Mouse (Mus musculus) testis, postnatal 10 days (tissue): ENCODE results near the gene Bnip1.

Experiments
- DNase-seq: peaks from one replicate; pipeline ENCODE4 v3.0.0; 2021; ENCODE audit warnings: low spot score

Gene Bnip1

DNA sequence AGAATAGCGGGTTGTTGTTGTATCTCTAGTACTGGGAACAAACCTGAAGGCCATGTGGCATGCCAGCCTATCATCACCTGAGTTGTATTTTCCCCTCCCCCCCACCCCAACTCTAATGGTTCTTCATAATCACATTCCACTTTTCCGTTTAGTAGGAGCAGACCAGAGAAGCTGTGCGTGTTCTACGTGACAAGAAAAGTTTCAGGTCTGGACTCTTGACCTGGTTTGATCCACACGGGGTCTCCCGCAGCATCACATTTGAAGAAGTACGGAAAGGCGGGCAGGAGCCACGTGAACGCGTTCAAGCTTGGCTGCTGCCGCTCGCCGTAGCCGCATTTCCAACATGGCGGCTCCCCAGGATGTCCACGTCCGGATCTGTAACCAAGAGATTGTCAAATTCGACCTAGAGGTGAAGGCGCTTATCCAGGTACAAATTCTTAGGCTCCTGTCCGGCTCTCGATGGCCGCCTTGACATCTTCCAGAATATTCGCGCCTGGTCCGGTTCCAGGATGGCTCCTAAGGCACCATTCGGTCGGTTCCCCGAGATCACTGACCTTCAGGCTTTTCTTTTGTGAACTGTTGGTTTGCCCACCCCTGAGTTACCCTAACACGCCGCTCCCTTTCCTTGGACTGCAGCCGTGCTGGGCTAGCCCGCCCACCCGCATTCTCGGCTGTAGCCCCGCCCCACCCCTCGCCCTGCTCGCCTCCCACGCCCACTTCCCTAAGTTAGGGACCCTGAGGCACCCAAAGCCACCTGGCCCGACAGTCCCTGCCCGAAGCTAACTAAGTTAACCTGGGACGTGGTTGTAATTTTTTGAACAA, at the start of gene Bnip1:
Gene Bnip1, plus strand, starts transcription at position 317 of the 822 bp plus-strand sequence.
- DNase-seq, result peak; percentile 85

GRCm38 (mm10) chr17:26742581-26742980, 38.3 kb upstream of the Bnip1 start:
- DNase-seq, result no peak

DNA sequence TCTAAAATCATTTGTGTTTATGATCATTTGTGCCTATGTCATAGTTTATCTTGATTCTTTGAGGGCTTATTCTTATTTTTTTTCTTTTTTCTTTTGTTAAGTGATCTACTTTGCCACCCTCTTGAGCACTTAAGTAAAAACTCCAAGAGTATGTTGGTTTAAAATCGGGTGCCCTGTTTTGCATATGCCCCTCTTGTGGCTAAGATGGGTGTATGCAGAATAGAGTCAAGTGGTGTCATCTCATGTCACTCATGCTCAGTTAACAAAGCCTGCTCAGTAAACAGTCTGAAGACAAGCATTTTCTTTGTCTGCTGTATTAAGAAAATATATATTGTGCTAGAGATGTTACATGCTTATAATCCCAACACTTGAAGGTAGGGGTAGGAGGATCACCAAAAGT, 37.6 kb upstream of the Bnip1 start:
- DNase-seq, result no peak

DNA sequence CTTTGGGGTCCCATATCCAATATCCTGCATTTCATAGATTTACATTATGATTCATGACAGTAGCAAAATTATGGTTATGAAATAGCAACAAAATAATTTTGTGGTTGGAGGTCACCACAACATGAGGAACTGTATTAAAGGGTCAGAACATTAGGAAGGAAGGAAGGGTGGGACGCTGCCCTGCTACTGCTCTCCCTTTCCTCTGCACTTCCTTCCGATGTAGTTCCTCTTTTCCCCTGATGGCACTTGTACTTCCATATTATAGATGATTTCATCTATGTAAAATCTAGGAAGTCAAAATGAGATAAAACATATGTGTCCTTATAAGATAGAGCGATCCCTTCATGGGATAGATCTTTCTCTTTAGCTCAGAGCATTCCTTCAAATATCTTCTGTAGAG, 30.9 kb upstream of the Bnip1 start:
- DNase-seq, result no peak

DNA sequence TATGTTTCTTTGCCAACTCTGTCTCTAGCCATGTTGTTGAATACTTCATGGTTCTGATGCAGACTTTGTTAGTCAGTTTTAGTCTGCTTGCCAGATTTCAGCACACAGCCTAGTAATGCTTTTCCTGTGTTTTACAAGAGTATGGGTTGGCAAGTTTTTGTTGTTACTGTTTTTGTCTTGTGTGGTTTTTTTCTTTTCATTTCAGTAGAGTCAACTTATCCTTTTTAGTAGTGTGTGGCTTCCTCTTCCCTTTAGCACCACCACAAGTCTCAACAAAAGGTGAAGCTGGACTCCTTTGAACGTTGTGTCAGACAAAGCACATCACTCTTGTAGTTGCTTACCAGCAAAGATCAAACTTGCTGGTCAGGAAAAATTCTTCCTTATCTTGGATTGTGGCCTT, 28.6 kb upstream of the Bnip1 start:
- DNase-seq, result no peak

GRCm38 (mm10) chr17:26753476-26753875, 27.4 kb upstream of the Bnip1 start:
- DNase-seq, result no peak

DNA sequence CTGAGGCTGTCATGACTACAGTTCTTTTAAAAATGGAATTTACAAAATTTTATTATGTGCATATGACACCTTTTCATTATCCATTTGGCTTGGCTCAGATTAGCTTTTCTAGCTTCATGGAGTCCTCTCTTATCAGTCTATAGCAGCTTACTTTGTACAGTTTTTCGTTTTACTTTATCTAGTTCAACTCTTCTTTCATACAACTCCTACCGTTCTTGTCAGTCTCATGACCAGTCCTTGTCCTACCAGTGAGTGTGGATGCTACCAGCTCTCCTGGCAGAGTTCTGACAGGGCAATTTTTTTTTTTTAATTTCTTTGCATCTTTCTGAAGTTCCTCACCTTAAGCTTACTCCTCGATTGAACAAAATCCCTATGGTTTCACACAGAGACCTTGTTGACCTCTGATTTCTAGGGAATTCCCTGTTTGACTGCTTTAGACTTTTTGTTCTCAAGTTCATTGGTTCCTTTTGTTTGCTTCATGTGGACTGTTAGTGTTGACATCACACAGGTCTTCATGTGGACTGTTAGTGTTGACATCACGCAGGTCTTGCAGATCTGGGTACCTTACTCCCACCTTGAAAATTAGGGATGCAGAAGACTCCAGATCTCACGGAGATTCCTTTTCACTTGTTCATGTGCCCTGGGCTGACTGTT, 13.6 kb upstream of the Bnip1 start:
- DNase-seq, result no peak

DNA sequence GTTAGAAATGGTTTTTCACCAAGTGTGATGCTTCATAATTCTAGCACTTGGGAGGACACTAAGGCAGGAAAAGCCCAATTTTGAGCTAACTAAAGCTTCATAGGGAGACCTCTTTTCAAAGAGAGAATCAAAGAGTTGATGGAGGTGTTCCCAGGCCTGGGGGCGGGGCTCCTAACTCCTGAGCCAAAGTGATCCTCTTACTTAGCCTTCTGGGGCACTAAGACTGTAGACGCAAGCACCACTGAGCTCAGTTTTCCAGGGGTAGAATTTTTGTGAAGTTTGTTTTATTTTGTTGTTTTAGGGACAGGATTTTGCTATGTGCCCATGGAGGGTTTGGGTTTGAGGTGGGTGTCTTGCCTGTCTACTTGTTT, 13.1 kb upstream of the Bnip1 start:
- no peak for DNase-seq

DNA sequence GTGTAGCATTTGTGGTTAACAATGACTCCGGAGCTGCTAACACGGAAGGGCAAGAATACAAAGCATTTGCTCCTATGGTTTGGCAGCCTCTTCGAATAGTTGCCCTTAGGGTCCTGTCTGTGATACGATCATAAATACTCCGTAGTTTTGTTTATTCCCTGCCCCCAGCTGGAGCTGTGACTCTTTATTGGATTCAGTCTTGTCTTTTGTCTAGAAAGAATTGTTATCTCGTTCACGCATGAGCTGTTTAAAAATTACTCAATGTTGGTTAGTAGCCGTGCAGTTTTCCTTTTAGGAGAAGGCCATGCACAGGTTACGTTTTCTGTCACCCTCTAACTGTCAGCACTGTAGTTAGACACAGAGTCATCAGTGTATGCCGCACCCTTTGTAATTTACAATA, 4.7 kb upstream of the Bnip1 start:
- DNase-seq, result no peak

- DNase-seq, result no peak
Measured at GRCm38 (mm10) chr17:26778001-26778400, 2.9 kb upstream of the Bnip1 start.

GRCm38 (mm10) chr17:26778430-26779100, 2.3 kb upstream of the Bnip1 start:
- DNase-seq, result no peak

DNA sequence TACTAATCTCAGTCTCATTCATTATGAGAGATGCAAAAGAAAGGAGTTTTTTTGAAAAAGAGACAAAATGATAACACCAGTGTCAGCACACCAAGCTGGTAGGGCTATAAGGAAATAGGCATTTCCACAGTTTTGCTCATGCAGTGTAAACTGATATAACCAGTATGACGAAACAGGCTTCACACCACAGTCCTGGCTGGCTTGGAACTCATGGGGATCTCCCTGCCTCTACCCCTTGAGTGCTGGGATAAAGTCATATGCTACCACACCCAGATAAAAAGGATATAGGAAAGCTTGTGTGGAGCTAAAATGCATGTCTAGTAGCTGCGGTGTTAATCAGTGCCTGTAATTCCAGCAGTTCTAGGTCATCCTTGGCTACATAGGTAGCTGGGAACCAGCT, 1.4 kb upstream of the Bnip1 start:
- no peak for DNase-seq

DNA sequence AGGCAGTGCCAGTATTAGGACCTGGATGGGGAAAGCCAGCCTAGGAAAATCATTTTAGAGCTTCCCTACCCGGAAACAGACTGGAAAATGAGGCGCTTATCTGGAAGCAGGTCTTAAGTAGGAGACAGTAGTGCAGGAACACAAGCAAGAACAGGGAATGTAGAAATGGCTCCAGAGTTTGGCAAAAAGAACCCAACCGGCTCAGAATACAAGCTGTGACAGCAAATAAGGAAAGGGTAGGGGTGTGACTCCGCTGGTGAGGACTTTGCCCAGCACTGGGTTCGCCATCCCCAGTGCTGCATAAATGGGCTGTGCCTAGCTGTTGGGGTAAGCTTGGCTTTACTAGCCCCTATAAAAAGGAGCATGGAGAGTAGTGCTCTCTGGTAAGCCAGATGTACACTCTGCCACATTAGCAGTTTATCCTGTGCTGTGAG, 761 bp downstream of the Bnip1 start:
- DNase-seq, result no peak

DNA sequence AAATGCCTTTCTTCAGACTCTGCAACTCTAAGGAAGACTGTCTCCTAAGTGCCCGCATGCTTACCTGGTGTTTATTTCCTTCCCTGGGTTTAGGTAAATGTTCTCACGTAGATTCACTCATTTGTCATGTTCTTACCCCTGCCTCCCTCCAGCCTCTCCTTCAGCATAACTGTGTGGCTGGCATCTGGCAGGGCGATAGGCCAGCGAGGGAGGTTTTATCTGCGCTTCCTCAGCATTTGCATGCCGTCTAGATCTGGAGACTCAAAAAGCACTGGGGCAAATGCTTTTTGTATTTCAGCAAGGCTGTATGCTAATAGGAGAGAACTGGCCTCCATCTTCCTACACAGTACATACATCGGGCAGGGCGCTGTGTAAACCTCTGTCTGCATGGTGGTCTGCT, 3.7 kb downstream of the Bnip1 start:
- no peak for DNase-seq

GRCm38 (mm10) chr17:26786586-26786985, 5.7 kb downstream of the Bnip1 start:
- DNase-seq, result no peak

DNA sequence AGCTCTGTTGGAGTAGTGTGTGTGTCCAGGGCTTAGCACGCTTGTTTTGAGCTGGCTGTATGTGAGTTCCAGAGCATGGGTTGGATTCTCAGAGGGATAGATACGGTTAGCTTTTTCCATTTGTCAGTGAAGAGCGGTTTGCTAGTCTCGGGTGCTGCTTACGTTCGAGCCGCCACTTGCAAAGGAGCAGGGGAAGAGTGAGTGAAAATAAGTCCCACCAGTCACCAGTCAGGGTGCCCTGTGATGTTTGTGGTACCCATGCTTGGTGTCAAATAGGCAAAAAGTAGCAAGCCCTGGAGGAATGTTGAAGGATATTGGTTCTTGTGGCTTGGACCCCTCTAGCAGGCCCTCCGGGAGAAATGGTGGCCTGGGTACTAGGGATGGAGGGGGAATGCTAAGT, 8.1 kb downstream of the Bnip1 start:
- peak; percentile 27 for DNase-seq

DNA sequence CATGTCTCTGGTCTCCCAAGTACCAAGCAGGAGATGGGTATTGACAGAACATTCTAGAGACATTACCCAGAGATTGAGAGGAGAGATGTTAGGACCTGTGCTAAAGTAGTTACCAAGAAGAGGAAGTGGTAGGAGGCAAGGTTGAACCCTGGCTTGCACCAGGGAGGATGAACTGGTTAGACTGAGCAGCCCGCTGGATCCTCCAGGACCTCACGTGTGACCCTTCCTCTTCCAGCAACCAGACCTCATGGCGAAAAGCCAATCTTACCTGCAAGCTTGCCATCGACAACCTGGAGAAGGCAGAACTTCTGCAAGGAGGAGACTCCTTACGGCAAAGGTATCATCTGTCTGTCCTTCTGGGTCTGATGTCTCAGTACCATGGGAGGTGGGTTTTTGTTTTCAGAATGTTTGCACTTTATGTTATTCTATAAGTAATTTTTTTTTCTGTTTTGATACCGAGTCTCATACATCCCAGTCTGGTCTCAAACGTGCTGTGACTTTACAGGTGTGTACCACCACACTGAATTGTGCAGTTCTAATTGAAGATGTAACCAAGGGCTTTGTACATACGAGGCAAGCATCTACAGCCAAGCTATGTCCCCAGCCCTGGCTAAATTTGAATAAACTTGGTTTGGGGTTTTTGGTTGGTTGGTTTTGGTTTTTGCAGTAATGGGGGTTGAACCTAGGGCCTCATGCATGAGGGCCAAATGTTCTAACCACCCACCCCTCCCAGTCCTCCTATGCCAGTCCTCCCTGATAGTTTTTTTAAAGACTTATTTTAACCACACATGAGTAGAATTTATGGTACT, 8.8 kb downstream of the Bnip1 start:
- peak; percentile 41 for DNase-seq

DNA sequence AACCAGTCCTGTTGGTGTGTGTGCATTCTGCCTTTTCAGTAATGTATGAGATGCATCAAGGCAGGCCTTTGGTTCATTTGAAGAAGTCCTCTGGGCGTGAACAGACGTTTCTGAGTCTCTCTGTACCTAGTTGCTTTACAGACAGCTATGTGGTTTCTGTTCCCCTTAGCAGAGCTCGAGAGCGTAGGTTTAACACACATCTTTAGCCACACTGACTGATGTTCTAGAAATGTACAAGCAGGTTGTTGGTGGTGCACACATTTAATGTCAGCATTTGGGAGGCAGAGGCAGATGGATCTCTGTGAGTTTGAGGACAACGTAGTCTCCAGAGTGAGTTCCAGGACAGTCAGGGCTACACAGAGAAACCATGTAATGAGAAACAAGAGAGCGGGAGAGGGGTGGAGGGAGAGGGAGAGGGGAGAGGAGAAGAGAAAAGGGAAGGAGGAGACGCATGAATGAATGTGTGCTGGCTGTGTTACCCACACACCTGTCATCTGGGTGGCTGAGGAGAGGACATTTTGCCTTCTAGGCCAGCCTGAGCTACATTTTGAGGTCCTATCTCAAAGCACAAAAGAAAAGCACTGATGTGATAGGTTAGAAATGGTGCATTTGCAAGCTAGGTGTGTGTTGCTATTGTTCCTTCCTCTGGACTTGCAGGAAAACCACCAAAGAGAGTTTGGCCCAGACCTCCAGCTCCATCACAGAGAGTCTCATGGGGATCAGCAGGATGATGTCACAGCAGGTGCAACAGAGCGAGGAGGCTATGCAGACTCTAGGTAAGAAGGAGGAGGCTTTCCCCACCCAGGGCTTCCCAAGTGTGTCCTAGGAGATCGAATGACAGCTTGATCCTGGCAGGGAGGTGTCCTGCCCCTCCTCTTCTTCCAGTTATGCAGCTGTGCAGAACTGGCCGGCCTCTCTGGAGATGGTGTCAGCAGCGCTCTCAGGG, 9.7 kb downstream of the Bnip1 start:
- DNase-seq, result peak; percentile 38

GRCm38 (mm10) chr17:26791580-26791979, 10.7 kb downstream of the Bnip1 start:
- DNase-seq, result peak; percentile 37

GRCm38 (mm10) chr17:26792096-26792495, 11.2 kb downstream of the Bnip1 start:
- peak; percentile 55 for DNase-seq
